Mouse (Mus musculus): ENCODE results near the gene Atraid. TPM values are rescaled to one million over a fixed set of nuclear protein-coding genes. Genes with fewer than 3 reads are reported as not detected.

Gene Atraid
- 10 to 100 TPM; 28.9 to 36.2 TPM for total RNA-seq (2023)

GRCm38 (mm10) chr5:31047848-31048762 lies at the start of gene Atraid:
Gene Atraid (plus strand): TSS chr5:31048312.

GRCm38 (mm10) chr5:31048763-31049641 lies 890 bp downstream of the Atraid start, which contains the start of gene Slc5a6:
Gene Slc5a6 (minus strand): TSS chr5:31048924.

GRCm38 (mm10) chr5:31054261-31055215 lies 6.4 kb downstream of the Atraid start, which contains the start of gene Cad:
Gene Cad (plus strand): TSS chr5:31054780.

Other genes starting within 250 kb of the Atraid start
- 10 to 100 TPM in 1 of 2 experiments, 1 to 10 TPM in 1; 9.5 to 16.2 TPM for gene Mapre3, start 233.7 kb upstream of the Atraid start, total RNA-seq (2023)
- gene Tmem214, start 180.3 kb upstream of the Atraid start, total RNA-seq (2023), result 10 to 100 TPM; 40.7 to 42.2 TPM
- 10 to 100 TPM; 11.7 to 12.2 TPM for gene Agbl5, start 159.6 kb upstream of the Atraid start, total RNA-seq (2023)
- gene Ost4, start 140.5 kb upstream of the Atraid start, total RNA-seq (2023), result 100 to 1,000 TPM; 146 to 177 TPM
- gene Emilin1, start 134.9 kb upstream of the Atraid start, total RNA-seq (2023), result 1 to 10 TPM; 3.5 to 4.3 TPM
- gene Khk, start 126.9 kb upstream of the Atraid start, total RNA-seq (2023), result 10 to 100 TPM; 13.9 to 16.4 TPM
- gene Cgref1, start 102.7 kb upstream of the Atraid start, total RNA-seq (2023), result not detected
- 100 to 1,000 TPM; 180 to 181 TPM for gene Preb, start 88.0 kb upstream of the Atraid start, total RNA-seq (2023)
- gene Tcf23, start 79.7 kb upstream of the Atraid start, total RNA-seq (2023), result not detected
- 10 to 100 TPM; 11.3 to 11.4 TPM for gene Slc5a6, start 612 bp downstream of the Atraid start, total RNA-seq (2023)
- 10 to 100 TPM; 57.5 to 68.5 TPM for gene Cad, start 6.5 kb downstream of the Atraid start, total RNA-seq (2023)
- gene Dnajc5g, start 58.0 kb downstream of the Atraid start, total RNA-seq (2023), result not detected
- under 1 TPM in 1 of 2 experiments, not detected in 1; 0.30 TPM for gene Slc30a3, start 59.9 kb downstream of the Atraid start, total RNA-seq (2023)
- not detected for gene Trim54, start 68.4 kb downstream of the Atraid start, total RNA-seq (2023)
- not detected for gene Ucn, start 90.5 kb downstream of the Atraid start, total RNA-seq (2023)
- gene Mpv17, start 105.9 kb downstream of the Atraid start, total RNA-seq (2023), result 10 to 100 TPM; 19.5 to 25.3 TPM
- 1 to 10 TPM; 7.3 to 7.7 TPM for gene Gm29609, start 131.6 kb downstream of the Atraid start, total RNA-seq (2023)
- 100 to 1,000 TPM; 163 to 187 TPM for gene Gtf3c2, start 131.8 kb downstream of the Atraid start, total RNA-seq (2023)
- 10 to 100 TPM; 72.2 to 74.2 TPM for gene Snx17, start 144.9 kb downstream of the Atraid start, total RNA-seq (2023)
- 10 to 100 TPM; 38.2 to 38.9 TPM for gene Eif2b4, start 145.1 kb downstream of the Atraid start, total RNA-seq (2023)
- gene Zfp513, start 154.0 kb downstream of the Atraid start, total RNA-seq (2023), result 10 to 100 TPM; 31.7 to 31.8 TPM
- 100 to 1,000 TPM; 134 to 136 TPM for gene Ppm1g, start 172.4 kb downstream of the Atraid start, total RNA-seq (2023)
- 100 to 1,000 TPM; 162 to 163 TPM for gene Nrbp1, start 192.6 kb downstream of the Atraid start, total RNA-seq (2023)
- gene Gm9970, start 192.9 kb downstream of the Atraid start, total RNA-seq (2023), result not detected
- gene Krtcap3, start 203.4 kb downstream of the Atraid start, total RNA-seq (2023), result 10 to 100 TPM; 17.3 to 30.1 TPM
- gene Ift172, start 242.8 kb downstream of the Atraid start, total RNA-seq (2023), result 10 to 100 TPM; 14.2 to 18.8 TPM
- not detected for gene Fndc4, start 247.8 kb downstream of the Atraid start, total RNA-seq (2023)
- not detected for gene Gckr, start 249.1 kb downstream of the Atraid start, total RNA-seq (2023)

Measured in T-cell, adult 66 days (primary cell).